19 mouse cellular contexts compared by ENCODE assay signal in the genomic region with DNA sequence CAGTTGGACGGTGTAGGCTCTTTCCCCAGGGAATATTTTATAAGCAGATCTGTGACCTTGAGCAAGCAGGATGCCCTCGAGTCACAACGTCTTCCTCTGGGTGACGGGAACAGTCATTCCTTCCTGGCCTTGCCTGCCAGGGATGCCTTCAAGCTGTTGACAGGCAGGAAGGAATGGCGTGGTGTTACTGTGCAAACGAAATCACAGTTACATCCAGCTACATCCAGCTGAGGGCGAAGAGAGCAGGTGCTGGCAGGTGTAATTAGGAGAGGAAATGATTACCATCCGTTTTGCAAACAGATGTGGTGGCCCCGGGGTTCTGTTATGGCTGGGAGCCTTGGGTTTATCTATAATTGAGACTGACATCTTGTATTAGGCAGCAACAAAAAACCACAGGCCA.
DNase-seq lines count a peak whose midpoint lies in the region; ATAC-seq lines count a peak whose summit lies in the region.
"Had no signal": no experiment of that assay in that cellular context is flagged by ENCODE, and none has a peak within 500 bp of the region (broad histone marks: within the 10 kb centered on the region; RNA-seq: fewer than 3 reads in every experiment).

No protein-coding gene starts in this region.

- H3K9ac ChIP-seq in hindbrain, embryonic 16.5 days (ENCODE audit: low read depth, low read length): no peak overlapping the region
- H3K9ac ChIP-seq: embryonic facial prominence, embryonic 12.5 days; forebrain, embryonic 15.5 days; heart, embryonic 15.5 days had no signal

- peak; percentile 3 for DNase-seq in hindbrain, embryonic 10.5 days (ENCODE audit: low spot score)
- DNase-seq in retina, postnatal 1 day: peak; percentile 16
- no peak for DNase-seq in retina, embryonic 14.5 days (ENCODE audit: low spot score)
- DNase-seq in spleen, postnatal 36 days (ENCODE audit: low spot score in 2 of 2): no peak
- DNase-seq: adrenal gland, adult 2 months; adrenal gland, postnatal 25 days; cerebellum, adult 2 months; cerebellum, postnatal 10 days; gastrocnemius, postnatal 36 days; heart, adult 2 months; heart, postnatal 14 days had no signal

- no peak overlapping the region for H3K4me2 ChIP-seq in hindbrain, embryonic 16.5 days (ENCODE audit: low read length)
- H3K4me2 ChIP-seq: embryonic facial prominence, embryonic 12.5 days; forebrain, embryonic 15.5 days; heart, embryonic 11.5 days; heart, embryonic 15.5 days had no signal

- H3K27ac ChIP-seq in hindbrain, embryonic 10.5 days: no peak overlapping the region
- H3K27ac ChIP-seq in hindbrain, embryonic 16.5 days (ENCODE audit: low read depth, low read length): no peak overlapping the region
- H3K27ac ChIP-seq: embryonic facial prominence, embryonic 12.5 days; forebrain, embryonic 15.5 days; heart, adult 2 months; heart, embryonic 15.5 days had no signal

- no peak overlapping the region for H3K4me3 ChIP-seq in hindbrain, embryonic 10.5 days
- H3K4me3 ChIP-seq in hindbrain, embryonic 16.5 days (ENCODE audit: low read length): no peak overlapping the region
- H3K4me3 ChIP-seq in megakaryocyte, embryonic 14.5 days (replicated peaks): peak overlapping the region; percentile 21
- H3K4me3 ChIP-seq: embryonic facial prominence, embryonic 12.5 days; forebrain, embryonic 15.5 days; heart, adult 2 months; heart, embryonic 15.5 days had no signal

- ATAC-seq in hindbrain, embryonic 16.5 days: no peak
- no peak for ATAC-seq in megakaryocyte, adult 5-6 weeks (ENCODE audit: poor library complexity, severe bottlenecking)
- ATAC-seq: forebrain, embryonic 15.5 days; intestine, postnatal 0 days had no signal

- H3K27me3 ChIP-seq in hindbrain, embryonic 10.5 days (ENCODE audit: insufficient read depth, poor library complexity, severe bottlenecking): no peaks in the 10 kb centered on the region
- H3K27me3 ChIP-seq in hindbrain, embryonic 16.5 days (replicated peaks; ENCODE audit: control insufficient read depth, insufficient read depth, low read length): no peaks in the 10 kb centered on the region
- H3K27me3 ChIP-seq in megakaryocyte, embryonic 14.5 days (replicated peaks): no peaks in the 10 kb centered on the region
- H3K27me3 ChIP-seq: embryonic facial prominence, embryonic 12.5 days; forebrain, embryonic 15.5 days; heart, embryonic 15.5 days had no signal

- WGBS in hindbrain, embryonic 10.5 days: 69% methylated on average over 9 of the region's 9 CpGs
- 49% methylated on average over 9 of the region's 9 CpGs for WGBS in hindbrain, embryonic 16.5 days

- H3K4me1 ChIP-seq in hindbrain, embryonic 10.5 days (replicated peaks): no peaks in the 10 kb centered on the region
- no peaks in the 10 kb centered on the region for H3K4me1 ChIP-seq in hindbrain, embryonic 16.5 days (ENCODE audit: control insufficient read depth, insufficient read depth, low read depth, low read length)
- H3K4me1 ChIP-seq in megakaryocyte, embryonic 14.5 days: no peaks in the 10 kb centered on the region
- H3K4me1 ChIP-seq: embryonic facial prominence, embryonic 12.5 days; forebrain, embryonic 15.5 days; heart, embryonic 15.5 days had no signal

- H3K36me3 ChIP-seq in hindbrain, embryonic 10.5 days: no peaks in the 10 kb centered on the region
- no peaks in the 10 kb centered on the region for H3K36me3 ChIP-seq in hindbrain, embryonic 16.5 days (ENCODE audit: control insufficient read depth, insufficient read depth, low read length)
- no peaks in the 10 kb centered on the region for H3K36me3 ChIP-seq in megakaryocyte, embryonic 14.5 days (replicated peaks; ENCODE audit: low read length)
- H3K36me3 ChIP-seq: embryonic facial prominence, embryonic 12.5 days; forebrain, embryonic 15.5 days; heart, embryonic 15.5 days had no signal

- peaks cover 10% of the 10 kb centered on the region; the same call in 1 of the 2 replicates for H3K9me3 ChIP-seq in hindbrain, embryonic 10.5 days
- peaks cover 3% of the 10 kb centered on the region for H3K9me3 ChIP-seq in hindbrain, embryonic 16.5 days (ENCODE audit: control insufficient read depth, low read length)
- peaks cover 50% of the 10 kb centered on the region for H3K9me3 ChIP-seq in megakaryocyte, embryonic 14.5 days
- H3K9me3 ChIP-seq: embryonic facial prominence, embryonic 12.5 days; forebrain, embryonic 15.5 days; heart, embryonic 15.5 days had no signal

Comparison
In these comparisons a context has a peak if more than half of its experiments do, and no peak if none do; other contexts are left out.
1. DNase-seq: peak in hindbrain, embryonic 10.5 days (single experiment) and retina, postnatal 1 day (single experiment); none in retina, embryonic 14.5 days (single experiment) and spleen, postnatal 36 days (0 of 2).